Mouse (Mus musculus): ENCODE measurements at regions not wholly inside any gene's neighbourhood (a gene's known extent, or its start where the extent isn't known, plus 50 kb on each side); places are given as distances from the start of the nearest gene placed in this dataset.

Small RNAs in the stretch of these regions (microRNA-seq; reads per million reads assigned to microRNA genes)
- gene Gm24063 = 0 reads per million in 2 experiments
